Mouse (Mus musculus) frontal cortex, postnatal 14 days (tissue): ENCODE results near the gene 1700125H20Rik.
"Not testable (repeated sequence)": the region's sequence is repeated elsewhere in the genome, so short reads cannot be mapped to it uniquely, and the experiment has no call there.

Source experiments
- DNase-seq, 2 experiments: peaks; one replicate each; pipeline ENCODE4 v3.0.0; 2022; ENCODE audit warnings: low spot score in 2 of 2

1700125H20Rik gene

GRCm38 (mm10) chr11:85170058-85170740, at the start of gene 1700125H20Rik:
1700125H20Rik (plus strand) TSS chr11:85170404.
- DNase-seq = peak; percentile 45 to 83

- DNase-seq = no peak
These were observed 48.1 kb upstream of the 1700125H20Rik start for GRCm38 (mm10) chr11:85122073-85122472.

GRCm38 (mm10) chr11:85123267-85123992, 46.8 kb upstream of the 1700125H20Rik start:
- no peak for DNase-seq

GRCm38 (mm10) chr11:85126257-85127102, 43.7 kb upstream of the 1700125H20Rik start:
- DNase-seq = no peak

- no peak for DNase-seq
These were observed 41.3 kb upstream of the 1700125H20Rik start for GRCm38 (mm10) chr11:85128883-85129282.

GRCm38 (mm10) chr11:85131542-85131941, 38.7 kb upstream of the 1700125H20Rik start:
- no peak for DNase-seq

GRCm38 (mm10) chr11:85138776-85139474, 31.3 kb upstream of the 1700125H20Rik start:
- peak in 1 of 2 experiments; percentile 5 for DNase-seq

- peak; percentile 94 for DNase-seq
These were observed 30.3 kb upstream of the 1700125H20Rik start, which contains the start of gene Usp32 for GRCm38 (mm10) chr11:85139581-85140540. Usp32 (minus strand) TSS chr11:85140161.

GRCm38 (mm10) chr11:85152256-85152930, 17.8 kb upstream of the 1700125H20Rik start:
- no peak for DNase-seq

GRCm38 (mm10) chr11:85157301-85157700, 12.9 kb upstream of the 1700125H20Rik start:
- no peak for DNase-seq

- not testable (repeated sequence) for DNase-seq
These were observed 7.2 kb upstream of the 1700125H20Rik start for GRCm38 (mm10) chr11:85163014-85163413.

GRCm38 (mm10) chr11:85164371-85164770, 5.8 kb upstream of the 1700125H20Rik start:
- DNase-seq = no peak

GRCm38 (mm10) chr11:85167503-85167902, 2.7 kb upstream of the 1700125H20Rik start:
- no peak for DNase-seq

- no peak for DNase-seq
These were observed 629 bp downstream of the 1700125H20Rik start for GRCm38 (mm10) chr11:85170833-85171232.

GRCm38 (mm10) chr11:85175941-85176340, 5.7 kb downstream of the 1700125H20Rik start:
- DNase-seq = no peak

GRCm38 (mm10) chr11:85177761-85178160, 7.6 kb downstream of the 1700125H20Rik start:
- no peak for DNase-seq

- DNase-seq = no peak
These were observed 8.2 kb downstream of the 1700125H20Rik start for GRCm38 (mm10) chr11:85178413-85178812.

- peak; percentile 49 to 72 for DNase-seq
These were observed 12.5 kb downstream of the 1700125H20Rik start for GRCm38 (mm10) chr11:85182617-85183283.

GRCm38 (mm10) chr11:85183284-85183779, 13.1 kb downstream of the 1700125H20Rik start:
- DNase-seq = no peak
